Mouse (Mus musculus) lung, adult 2 months (tissue): ENCODE measurements around the gene Ncoa1. TPM values are rescaled to one million over a fixed set of nuclear protein-coding genes. Genes with fewer than 3 reads are reported as not detected.

Source experiments
- DNase-seq: peaks from one replicate; pipeline ENCODE4 v3.0.0; 2022
- H3K4me1 ChIP-seq: fragments of 200-500 bp; 2 replicates; pipeline ENCODE4 v1.6.1; 2011; ENCODE audit warnings: low read length; ENCODE audit not compliant: control insufficient read depth, insufficient read depth
- H3K4me3 ChIP-seq: fragments of 200-500 bp; replicated peaks from 2 replicates; pipeline ENCODE3; 2011; ENCODE audit warnings: low read depth, mild to moderate bottlenecking, control low read depth, low read length; ENCODE audit errors: extremely low read depth
- CTCF ChIP-seq: fragments of 200-500 bp; IDR thresholded peaks from 2 replicates; pipeline ENCODE4 v1.5.1; 2011; ENCODE audit warnings: mild to moderate bottlenecking, low read length, control low read depth; ENCODE audit not compliant: insufficient read depth
- POLR2A ChIP-seq: fragments of 200-500 bp; IDR thresholded peaks from 2 replicates; pipeline ENCODE4 v1.6.1; 2011; ENCODE audit warnings: low read depth, mild to moderate bottlenecking, control low read depth, low read length, borderline replicate concordance; ENCODE audit errors: extremely low read depth
- WGBS: fragments of 180-500 bp; shearing (Covaris S2); methylation state at CpG from one replicate; pipeline ENCODE4 v1.1.7; 2018; 5-methylcytosine and 5-hydroxymethylcytosine counted together
- polyA plus RNA-seq: library from polyadenylated mRNA; depleted of rRNA; stranded (reverse); fragments of >200 nt; gene quantifications from 2 replicates; pipeline ENCODE4 v1.2.3, GENCODE M21; 2012

Gene Ncoa1
- polyA plus RNA-seq, 1 experiment, result 27.8 TPM

- DNase-seq, result no peak
- H3K4me1 ChIP-seq, result peaks cover 6% of the 10 kb centered on the region
- WGBS, result 78% methylated on average over 6 of the region's 6 CpGs
- H3K4me3 ChIP-seq, result no peak overlapping the region
- TF ChIP-seq POLR2A (no peak), CTCF (no peak)
Observed at GRCm38 (mm10) chr12:4477941-4478795, 1.2 kb upstream of the Ncoa1 start.

GRCm38 (mm10) chr12:4476291-4476831, 621 bp downstream of the Ncoa1 start:
- WGBS, result 1% methylated on average over 68 of the region's 73 CpGs
- TF ChIP-seq CTCF (no peak), POLR2A (no peak)
- peaks cover 6% of the 10 kb centered on the region for H3K4me1 ChIP-seq
- peak overlapping the region; percentile 90 for H3K4me3 ChIP-seq
- DNase-seq, result peak; percentile 65

- H3K4me3 ChIP-seq, result peak overlapping the region; percentile 90
- DNase-seq, result no peak
- H3K4me1 ChIP-seq, result peaks cover 6% of the 10 kb centered on the region
- TF ChIP-seq CTCF, result no peak
- no peak for TF ChIP-seq POLR2A
- WGBS, result 27% methylated on average over 18 of the region's 18 CpGs
Observed at GRCm38 (mm10) chr12:4475251-4475993, 1.6 kb downstream of the Ncoa1 start.

DNA sequence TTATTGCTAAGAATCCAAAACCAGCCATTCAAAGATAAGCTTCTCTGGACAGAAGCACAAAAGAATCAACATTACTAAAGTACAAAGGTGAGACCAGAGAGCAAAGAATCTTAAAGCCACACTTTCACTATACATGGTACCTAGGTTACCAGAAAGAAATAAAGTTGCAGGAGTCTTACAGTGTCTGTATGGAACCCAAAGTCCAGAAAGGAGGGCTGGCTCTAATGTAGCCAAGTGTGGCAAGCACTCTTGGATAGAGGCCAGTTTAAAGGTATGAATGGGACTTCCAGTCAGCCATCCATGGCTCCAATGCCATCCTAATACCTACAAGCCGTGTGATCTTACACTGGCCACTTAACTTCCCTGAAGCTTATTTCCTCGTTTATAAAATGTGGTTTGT, 7.9 kb downstream of the Ncoa1 start:
- DNase-seq, result no peak
- TF ChIP-seq CTCF, result no peak
- no peak for TF ChIP-seq POLR2A
- Histone ChIP-seq H3K4me3 (no peak overlapping the region), H3K4me1 (peaks cover 6% of the 10 kb centered on the region)
- 29% methylated on average over 2 of the region's 2 CpGs for WGBS

DNA sequence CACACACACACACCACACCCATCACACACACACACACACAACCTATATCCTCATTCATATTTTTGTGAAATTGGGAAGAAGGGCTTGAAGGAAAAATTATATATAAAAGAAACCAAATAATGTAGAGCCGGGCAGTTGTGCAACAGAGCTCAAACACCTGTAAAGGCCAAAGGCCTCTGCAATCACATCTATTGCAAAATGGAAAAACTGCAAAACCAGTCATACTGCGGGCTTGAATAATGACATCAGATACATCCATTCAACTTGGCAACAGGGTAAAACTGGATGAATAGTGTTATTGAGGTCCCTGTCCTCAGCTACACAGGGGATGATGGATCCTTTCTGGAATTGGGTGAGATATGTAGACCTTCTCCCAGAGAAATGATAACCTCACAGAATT, 13.3 kb downstream of the Ncoa1 start:
- Histone ChIP-seq H3K4me3 (no peak overlapping the region), H3K4me1 (no peaks in the 10 kb centered on the region)
- DNase-seq, result no peak
- 60% methylated on average over 2 of the region's 2 CpGs for WGBS
- TF ChIP-seq POLR2A (no peak), CTCF (no peak)

DNA sequence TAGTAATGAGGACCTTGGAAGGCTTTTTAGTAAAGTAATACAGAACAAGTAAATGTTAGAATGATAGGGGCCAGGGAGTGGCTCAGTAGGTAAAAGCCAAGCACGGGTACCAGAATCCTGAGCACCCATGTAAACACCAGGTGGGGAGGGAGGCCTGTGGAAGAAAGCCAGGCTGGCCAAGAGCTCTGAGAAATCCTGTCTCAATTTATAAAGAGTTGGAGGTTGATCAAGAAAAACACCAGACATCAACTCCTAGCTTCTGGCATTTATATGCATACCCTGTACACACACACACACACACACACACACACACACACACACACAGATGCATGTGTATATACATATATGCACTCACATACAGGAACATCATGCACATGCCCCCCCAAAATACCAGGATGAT, 14.6 kb downstream of the Ncoa1 start:
- TF ChIP-seq CTCF, result no peak
- no peak for TF ChIP-seq POLR2A
- DNase-seq, result no peak
- no peak overlapping the region for H3K4me3 ChIP-seq
- 38% methylated on average over 1 of the region's 1 CpGs for WGBS
- no peaks in the 10 kb centered on the region for H3K4me1 ChIP-seq

DNA sequence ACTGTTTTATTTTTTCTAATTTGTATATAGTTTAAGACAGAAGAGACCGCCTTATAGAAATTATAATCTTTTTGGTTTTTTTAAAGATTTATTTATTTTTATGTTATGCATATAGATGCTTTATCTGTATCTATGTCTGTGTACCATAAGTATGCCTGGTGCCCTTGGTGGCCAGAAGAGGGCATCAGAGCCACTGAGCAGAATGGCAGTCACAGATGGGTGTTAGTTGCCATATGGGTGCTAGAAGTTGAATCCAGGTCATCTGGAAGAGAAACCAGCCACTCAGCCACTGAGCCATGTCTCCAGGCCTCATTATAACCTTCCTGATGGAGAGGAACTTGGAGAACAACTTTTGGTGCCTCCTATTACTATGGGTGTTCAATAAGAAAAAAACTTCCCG, 16.0 kb downstream of the Ncoa1 start:
- Histone ChIP-seq H3K4me3 (no peak overlapping the region), H3K4me1 (no peaks in the 10 kb centered on the region; the same call in none of the 2 replicates)
- WGBS, result 92% methylated on average over 2 of the region's 2 CpGs
- no peak for TF ChIP-seq POLR2A
- peak; percentile 30; the same call in 1 of the 2 replicates for TF ChIP-seq CTCF
- DNase-seq, result no peak

DNA sequence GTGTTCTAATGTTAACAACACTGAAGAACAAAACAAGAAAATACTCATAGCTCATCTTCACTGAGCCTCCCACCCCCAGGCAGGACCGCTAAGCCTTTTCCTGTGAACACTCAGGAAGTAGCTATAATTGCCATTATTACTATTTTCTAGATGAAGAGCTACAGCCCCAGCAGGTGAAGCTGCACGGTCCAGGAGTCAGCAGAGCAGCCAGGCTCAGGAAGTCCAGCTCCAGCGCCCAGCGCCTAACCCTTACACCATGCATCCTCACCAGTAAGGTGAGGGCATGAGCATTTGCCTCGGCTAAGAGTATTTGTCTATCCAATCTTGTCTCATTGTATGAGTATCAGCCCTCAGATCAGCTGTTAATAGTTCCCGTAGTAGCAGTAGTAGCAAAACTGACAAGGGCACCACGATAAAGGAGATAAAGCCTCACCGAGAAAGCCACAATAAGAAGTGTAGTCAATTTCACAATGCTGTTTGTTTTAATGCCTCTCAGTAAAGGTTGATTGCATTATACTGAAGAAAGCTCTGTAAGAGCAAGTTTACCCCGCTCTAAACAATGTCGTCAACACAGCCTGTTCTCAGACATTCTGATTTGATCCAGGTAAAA, 21.9 kb downstream of the Ncoa1 start:
- no peak for DNase-seq
- H3K4me3 ChIP-seq, result no peak overlapping the region
- 45% methylated on average over 10 of the region's 10 CpGs for WGBS
- peaks cover 14% of the 10 kb centered on the region for H3K4me1 ChIP-seq
- no peak for TF ChIP-seq POLR2A
- TF ChIP-seq CTCF, result no peak

- no peak for TF ChIP-seq CTCF
- no peak for TF ChIP-seq POLR2A
- no peak for DNase-seq
- WGBS, result 74% methylated on average over 4 of the region's 4 CpGs
- H3K4me1 ChIP-seq, result peaks cover 14% of the 10 kb centered on the region
- no peak overlapping the region for H3K4me3 ChIP-seq
Observed at GRCm38 (mm10) chr12:4454248-4454647, 22.7 kb downstream of the Ncoa1 start.
